Mouse (Mus musculus): Measurements from ENCODE around the gene Ufc1. TPM values are rescaled to one million over a fixed set of nuclear protein-coding genes. Genes with fewer than 3 reads are reported as not detected.

The Ufc1 gene
- polyA plus RNA-seq, 1 experiment = 116 TPM

GRCm38 (mm10) chr1:171263185-171263611 lies 31.6 kb downstream of the Ufc1 start:
- TF ChIP-seq E2F4 (IDR thresholded peaks at IDR 0.05; ENCODE audit: insufficient read depth) (no peak), MAX (IDR thresholded peaks at IDR 0.05; ENCODE audit: low read depth) (no peak), SRF (IDR thresholded peaks at IDR 0.05; ENCODE audit: control insufficient read depth, insufficient read length, low read depth) (peak; percentile 54)
- no peak overlapping the region for H3ac ChIP-seq (ENCODE audit: control insufficient read depth, insufficient read length)
- peak overlapping the region; percentile 96 for H3K4me2 ChIP-seq (ENCODE audit: low read depth)
- H3K4me3 ChIP-seq = peak overlapping the region; percentile 1
- H3K79me2 ChIP-seq (ENCODE audit: control insufficient read depth, insufficient read depth) = no peaks in the 10 kb centered on the region
- no peaks in the 10 kb centered on the region for H3K36me3 ChIP-seq (ENCODE audit: control insufficient read depth, insufficient read depth)
- H3K27me3 ChIP-seq (ENCODE audit: control insufficient read depth, insufficient read depth, insufficient read length) = no peaks in the 10 kb centered on the region

GRCm38 (mm10) chr1:171262594-171263130 lies 32.2 kb downstream of the Ufc1 start:
- Histone ChIP-seq H3K27me3 (ENCODE audit: control insufficient read depth, insufficient read depth, insufficient read length) (no peaks in the 10 kb centered on the region), H3K36me3 (ENCODE audit: control insufficient read depth, insufficient read depth) (no peaks in the 10 kb centered on the region), H3ac (ENCODE audit: control insufficient read depth, insufficient read length) (no peak overlapping the region), H3K4me2 (ENCODE audit: low read depth) (peak overlapping the region; percentile 96), H3K79me2 (ENCODE audit: control insufficient read depth, insufficient read depth) (no peaks in the 10 kb centered on the region), H3K4me3 (peak overlapping the region; percentile 1)
- TF ChIP-seq MYOD1 (IDR thresholded peaks at IDR 0.05; ENCODE audit: control insufficient read depth in 1 of 3, insufficient read length in 2 of 3, low read depth in 2 of 3) = no peak
- no peak for TF ChIP-seq TCF12 (IDR thresholded peaks at IDR 0.05; ENCODE audit: insufficient read depth, poor library complexity, severe bottlenecking)
- TF ChIP-seq MAX (IDR thresholded peaks at IDR 0.05; ENCODE audit: low read depth) = no peak
- TF ChIP-seq TCF3 (IDR thresholded peaks at IDR 0.05; ENCODE audit: insufficient read length, low read depth) = no peak
- TF ChIP-seq REST (IDR thresholded peaks at IDR 0.05; ENCODE audit: insufficient read depth, insufficient read length) = no peak
- TF ChIP-seq POLR2A (IDR thresholded peaks at IDR 0.05; ENCODE audit: insufficient read length, low read depth) = no peak
- TF ChIP-seq E2F4 (IDR thresholded peaks at IDR 0.05; ENCODE audit: insufficient read depth) = no peak

- TF ChIP-seq REST (IDR thresholded peaks at IDR 0.05; ENCODE audit: insufficient read depth, insufficient read length) (no peak), MAX (IDR thresholded peaks at IDR 0.05; ENCODE audit: low read depth) (no peak), MYOD1 (IDR thresholded peaks at IDR 0.05; ENCODE audit: control insufficient read depth in 1 of 3, insufficient read length in 2 of 3, low read depth in 2 of 3) (no peak), USF1 (IDR thresholded peaks at IDR 0.05; ENCODE audit: low read depth) (no peak), MYOG (IDR thresholded peaks at IDR 0.05; ENCODE audit: control insufficient read depth in 1 of 3, insufficient read depth in 1 of 3, insufficient read length in 2 of 3, low read depth in 2 of 3) (no peak), TCF12 (IDR thresholded peaks at IDR 0.05; ENCODE audit: insufficient read depth, poor library complexity, severe bottlenecking) (no peak), CEBPB (IDR thresholded peaks at IDR 0.05; ENCODE audit: insufficient read depth, poor library complexity, severe bottlenecking) (no peak), POLR2A (IDR thresholded peaks at IDR 0.05; ENCODE audit: insufficient read length, low read depth) (no peak), E2F4 (IDR thresholded peaks at IDR 0.05; ENCODE audit: insufficient read depth) (no peak), POLR2AphosphoS2 (IDR thresholded peaks at IDR 0.05; ENCODE audit: insufficient read length, low read depth) (no peak), SRF (IDR thresholded peaks at IDR 0.05; ENCODE audit: control insufficient read depth, insufficient read length, low read depth) (no peak), TCF3 (IDR thresholded peaks at IDR 0.05; ENCODE audit: insufficient read length, low read depth) (no peak)
- H3K36me3 ChIP-seq (ENCODE audit: control insufficient read depth, insufficient read depth) = no peaks in the 10 kb centered on the region
- no peaks in the 10 kb centered on the region for H3K27me3 ChIP-seq (ENCODE audit: control insufficient read depth, insufficient read depth, insufficient read length)
- no peak overlapping the region for H3K4me2 ChIP-seq (ENCODE audit: low read depth)
- H3K4me3 ChIP-seq = no peak overlapping the region
- no peaks in the 10 kb centered on the region for H3K79me2 ChIP-seq (ENCODE audit: control insufficient read depth, insufficient read depth)
- H3ac ChIP-seq (ENCODE audit: control insufficient read depth, insufficient read length) = no peak overlapping the region
Observed at GRCm38 (mm10) chr1:171260316-171260715, 34.5 kb downstream of the Ufc1 start.

GRCm38 (mm10) chr1:171258921-171259320 lies 35.9 kb downstream of the Ufc1 start:
- Histone ChIP-seq H3K27me3 (ENCODE audit: control insufficient read depth, insufficient read depth, insufficient read length) (no peaks in the 10 kb centered on the region), H3K79me2 (ENCODE audit: control insufficient read depth, insufficient read depth) (no peaks in the 10 kb centered on the region), H3ac (ENCODE audit: control insufficient read depth, insufficient read length) (no peak overlapping the region), H3K4me3 (no peak overlapping the region), H3K4me2 (ENCODE audit: low read depth) (no peak overlapping the region), H3K36me3 (ENCODE audit: control insufficient read depth, insufficient read depth) (no peaks in the 10 kb centered on the region)
- TF ChIP-seq REST (IDR thresholded peaks at IDR 0.05; ENCODE audit: insufficient read depth, insufficient read length) (no peak), MAX (IDR thresholded peaks at IDR 0.05; ENCODE audit: low read depth) (no peak), TCF3 (IDR thresholded peaks at IDR 0.05; ENCODE audit: insufficient read length, low read depth) (no peak), USF1 (IDR thresholded peaks at IDR 0.05; ENCODE audit: low read depth) (no peak), MYOD1 (IDR thresholded peaks at IDR 0.05; ENCODE audit: control insufficient read depth in 1 of 3, insufficient read length in 2 of 3, low read depth in 2 of 3) (no peak), TCF12 (IDR thresholded peaks at IDR 0.05; ENCODE audit: insufficient read depth, poor library complexity, severe bottlenecking) (no peak), POLR2AphosphoS2 (IDR thresholded peaks at IDR 0.05; ENCODE audit: insufficient read length, low read depth) (no peak), SRF (IDR thresholded peaks at IDR 0.05; ENCODE audit: control insufficient read depth, insufficient read length, low read depth) (no peak), MYOG (IDR thresholded peaks at IDR 0.05; ENCODE audit: control insufficient read depth in 1 of 3, insufficient read depth in 1 of 3, insufficient read length in 2 of 3, low read depth in 2 of 3) (no peak), POLR2A (IDR thresholded peaks at IDR 0.05; ENCODE audit: insufficient read length, low read depth) (no peak), CEBPB (IDR thresholded peaks at IDR 0.05; ENCODE audit: insufficient read depth, poor library complexity, severe bottlenecking) (no peak), E2F4 (IDR thresholded peaks at IDR 0.05; ENCODE audit: insufficient read depth) (no peak)

GRCm38 (mm10) chr1:171257781-171258180 lies 37.0 kb downstream of the Ufc1 start:
- Histone ChIP-seq H3K4me3 (no peak overlapping the region), H3K4me2 (ENCODE audit: low read depth) (no peak overlapping the region), H3K79me2 (ENCODE audit: control insufficient read depth, insufficient read depth) (no peaks in the 10 kb centered on the region), H3ac (ENCODE audit: control insufficient read depth, insufficient read length) (no peak overlapping the region), H3K36me3 (ENCODE audit: control insufficient read depth, insufficient read depth) (no peaks in the 10 kb centered on the region), H3K27me3 (ENCODE audit: control insufficient read depth, insufficient read depth, insufficient read length) (no peaks in the 10 kb centered on the region)
- TF ChIP-seq POLR2AphosphoS2 (IDR thresholded peaks at IDR 0.05; ENCODE audit: insufficient read length, low read depth) = no peak
- no peak for TF ChIP-seq E2F4 (IDR thresholded peaks at IDR 0.05; ENCODE audit: insufficient read depth)
- no peak for TF ChIP-seq TCF12 (IDR thresholded peaks at IDR 0.05; ENCODE audit: insufficient read depth, poor library complexity, severe bottlenecking)
- no peak for TF ChIP-seq MAX (IDR thresholded peaks at IDR 0.05; ENCODE audit: low read depth)
- no peak for TF ChIP-seq MYOG (IDR thresholded peaks at IDR 0.05; ENCODE audit: control insufficient read depth in 1 of 3, insufficient read depth in 1 of 3, insufficient read length in 2 of 3, low read depth in 2 of 3)
- no peak for TF ChIP-seq CEBPB (IDR thresholded peaks at IDR 0.05; ENCODE audit: insufficient read depth, poor library complexity, severe bottlenecking)
- no peak for TF ChIP-seq TCF3 (IDR thresholded peaks at IDR 0.05; ENCODE audit: insufficient read length, low read depth)
- no peak for TF ChIP-seq MYOD1 (IDR thresholded peaks at IDR 0.05; ENCODE audit: control insufficient read depth in 1 of 3, insufficient read length in 2 of 3, low read depth in 2 of 3)

Data from myocyte (in vitro differentiated cells).